Mouse (Mus musculus) limb, embryonic 14.5 days (tissue): ENCODE measurements around the gene Gm32802. TPM values are rescaled to one million over a fixed set of nuclear protein-coding genes. Genes with fewer than 3 reads are reported as not detected.
A peak's percentile ranks its signal among the peaks of the same experiment; 100 is the strongest.
"Not testable (repeated sequence)": the region's sequence is repeated elsewhere in the genome, so short reads cannot be mapped to it uniquely, and the experiment has no call there.

Source experiments
- ATAC-seq: fragments of 200-750 bp; cut with Nextera tagmentation; 2 replicates; pipeline ENCODE4 v1.8.0; 2017; ENCODE audit warnings: low read depth, moderate number of reproducible peaks, moderate TSS enrichment; ENCODE audit not compliant: low FRiP score
- DNase-seq: peaks from one replicate; pipeline ENCODE4 v3.0.0-alpha.2; 2015; ENCODE audit warnings: low spot score
- H3K27ac ChIP-seq: fragments of 300-500 bp; sonication (generic); replicated peaks from 2 replicates; pipeline ENCODE4 v1.5.1; 2014; ENCODE audit warnings: low read depth, mild to moderate bottlenecking, low read length, moderate library complexity, mixed read lengths
- H3K27me3 ChIP-seq: fragments of 300-500 bp; sonication (generic); 2 replicates; pipeline ENCODE4 v1.6.1; 2014; ENCODE audit warnings: low read length, mixed read lengths; ENCODE audit not compliant: control insufficient read depth, insufficient read depth
- H3K36me3 ChIP-seq: fragments of 300-500 bp; sonication (generic); 2 replicates; pipeline ENCODE4 v1.6.1; 2014; ENCODE audit warnings: mild to moderate bottlenecking, low read length, moderate library complexity, mixed read lengths; ENCODE audit not compliant: control insufficient read depth, insufficient read depth
- H3K4me1 ChIP-seq: fragments of 300-500 bp; sonication (generic); 2 replicates; pipeline ENCODE4 v1.6.1; 2014; ENCODE audit warnings: antibody characterized with exemption, low read length, mixed read lengths; ENCODE audit not compliant: control insufficient read depth, insufficient read depth
- H3K4me2 ChIP-seq: fragments of 300-500 bp; sonication (generic); replicated peaks from 2 replicates; pipeline ENCODE4 v1.6.1; 2014; ENCODE audit warnings: low read depth, mild to moderate bottlenecking, low read length, moderate library complexity; ENCODE audit not compliant: severe bottlenecking
- H3K4me3 ChIP-seq: fragments of 300-500 bp; sonication (generic); replicated peaks from 2 replicates; pipeline ENCODE4 v1.5.1; 2014; ENCODE audit warnings: low read length
- H3K9ac ChIP-seq: fragments of 300-500 bp; sonication (generic); 2 replicates; pipeline ENCODE4 v1.6.1; 2014; ENCODE audit warnings: mild to moderate bottlenecking, low read depth, low read length, moderate library complexity; ENCODE audit not compliant: severe bottlenecking
- H3K9me3 ChIP-seq: fragments of 300-500 bp; sonication (generic); 2 replicates; pipeline ENCODE4 v1.6.1; 2016; ENCODE audit warnings: low read length; ENCODE audit not compliant: control insufficient read depth
- POLR2A ChIP-seq: fragments of 200-500 bp; IDR thresholded peaks from 2 replicates; pipeline ENCODE4 v1.8.0; 2012; ENCODE audit warnings: inconsistent platforms, mild to moderate bottlenecking, moderate library complexity, borderline replicate concordance; ENCODE audit not compliant: insufficient read depth, insufficient read length; ENCODE audit errors: extremely low read depth
- WGBS: fragments of 180-500 bp; shearing (Covaris S2); extraction: QIAGEN DNeasy Blood & Tissue Kit; methylation state at CpG from one replicate; pipeline ENCODE4 v1.1.7; 2014; 5-methylcytosine and 5-hydroxymethylcytosine counted together
- polyA plus RNA-seq, 2 experiments: library from polyadenylated mRNA; depleted of rRNA in 1 of 2; stranded (reverse) in 1 of 2; unstranded in 1 of 2; fragments of >200 nt; fragmentation: Nextera tagmentation in 1 of 2; extraction: Ambion mirVana in 1 of 2; gene quantifications; 2 replicates each; pipeline versions ENCODE4 v1.2.1 to v1.2.3; 2012 to 2014

Gene Gm32802
- polyA plus RNA-seq, 2 experiments, result 0.03 TPM; not detected in 1

- no peaks in the 10 kb centered on the region for H3K36me3 ChIP-seq
- no peak overlapping the region for H3K27ac ChIP-seq
Observed at GRCm38 (mm10) chr10:118250852-118251295, 7.6 kb upstream of the Gm32802 start.

GRCm38 (mm10) chr10:118268812-118269211 lies 10.3 kb downstream of the Gm32802 start:
- not testable (repeated sequence) for H3K4me3 ChIP-seq, H3K4me2 ChIP-seq, ATAC-seq, H3K9me3 ChIP-seq, H3K27ac ChIP-seq, H3K27me3 ChIP-seq, H3K4me1 ChIP-seq, H3K9ac ChIP-seq, H3K36me3 ChIP-seq, DNase-seq
- no CpG with 5 or more reads among the region's 8 CpGs for WGBS

More at GRCm38 (mm10) chr10:118250852-118251295, 7.6 kb upstream of the Gm32802 start:
- ATAC-seq (no peak), DNase-seq (peak; percentile 58)
- no peak overlapping the region for H3K9ac ChIP-seq
- TF ChIP-seq POLR2A, result no peak
- H3K27me3 ChIP-seq, result no peaks in the 10 kb centered on the region
- H3K4me2 ChIP-seq, result no peak overlapping the region
- 28% methylated on average over 10 of the region's 10 CpGs for WGBS
- no peaks in the 10 kb centered on the region for H3K9me3 ChIP-seq
- no peak overlapping the region for H3K4me3 ChIP-seq
- no peaks in the 10 kb centered on the region for H3K4me1 ChIP-seq

GRCm38 (mm10) chr10:118271416-118271815 lies 12.9 kb downstream of the Gm32802 start:
- not testable (repeated sequence) for H3K36me3 ChIP-seq, H3K27me3 ChIP-seq, DNase-seq, H3K9ac ChIP-seq, H3K27ac ChIP-seq, H3K9me3 ChIP-seq, H3K4me2 ChIP-seq, ATAC-seq, H3K4me1 ChIP-seq, H3K4me3 ChIP-seq
- no CpG with 5 or more reads among the region's 2 CpGs for WGBS

DNA sequence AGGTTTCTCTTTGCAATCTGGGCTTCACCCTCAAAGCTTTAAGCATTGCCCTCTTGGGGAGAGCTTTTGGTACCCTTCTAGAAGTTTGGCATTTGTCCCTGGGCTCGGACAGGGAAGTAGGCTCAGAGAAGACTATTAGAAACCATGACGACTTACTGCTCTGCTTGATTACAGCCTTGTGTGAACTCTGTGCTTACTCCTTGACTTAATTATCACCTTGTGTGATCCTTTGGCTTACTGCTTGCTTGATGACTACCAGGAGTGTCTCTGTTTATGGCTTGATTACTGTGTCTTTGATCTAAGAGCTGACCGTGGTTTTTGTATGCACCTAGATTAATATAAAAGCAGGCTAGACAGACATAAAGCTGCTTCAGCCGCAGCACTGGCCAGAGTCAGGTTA lies 19.6 kb downstream of the Gm32802 start:
- ATAC-seq, H3K36me3 ChIP-seq, H3K4me2 ChIP-seq, H3K27ac ChIP-seq, H3K27me3 ChIP-seq, H3K9ac ChIP-seq, DNase-seq, H3K4me3 ChIP-seq, H3K9me3 ChIP-seq, H3K4me1 ChIP-seq: not testable (repeated sequence)
- WGBS, result no CpG with 5 or more reads among the region's 4 CpGs

DNA sequence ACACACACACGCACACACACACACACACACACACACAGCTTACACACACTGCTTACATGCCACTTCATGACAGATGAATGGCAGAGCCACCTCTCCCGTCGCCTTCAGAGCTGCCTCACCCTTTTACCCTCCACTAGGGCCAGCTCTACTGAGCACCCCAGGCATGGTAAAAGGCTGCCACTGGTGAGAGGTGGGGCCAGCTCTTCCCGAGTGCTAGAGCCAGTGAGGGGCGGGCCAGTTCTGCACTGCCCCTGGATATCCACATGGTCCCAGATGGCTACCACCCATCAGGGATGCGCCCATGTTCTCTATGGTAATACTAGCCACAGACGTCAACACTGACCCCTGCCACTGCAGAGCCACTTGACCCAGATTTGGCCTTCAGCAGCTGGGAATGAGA lies 24.1 kb downstream of the Gm32802 start:
- H3K27ac ChIP-seq, H3K4me1 ChIP-seq, H3K9me3 ChIP-seq, H3K36me3 ChIP-seq, DNase-seq, H3K27me3 ChIP-seq, ATAC-seq, H3K9ac ChIP-seq, H3K4me3 ChIP-seq, H3K4me2 ChIP-seq: not testable (repeated sequence)
- 85% methylated on average over 5 of the region's 7 CpGs for WGBS

DNA sequence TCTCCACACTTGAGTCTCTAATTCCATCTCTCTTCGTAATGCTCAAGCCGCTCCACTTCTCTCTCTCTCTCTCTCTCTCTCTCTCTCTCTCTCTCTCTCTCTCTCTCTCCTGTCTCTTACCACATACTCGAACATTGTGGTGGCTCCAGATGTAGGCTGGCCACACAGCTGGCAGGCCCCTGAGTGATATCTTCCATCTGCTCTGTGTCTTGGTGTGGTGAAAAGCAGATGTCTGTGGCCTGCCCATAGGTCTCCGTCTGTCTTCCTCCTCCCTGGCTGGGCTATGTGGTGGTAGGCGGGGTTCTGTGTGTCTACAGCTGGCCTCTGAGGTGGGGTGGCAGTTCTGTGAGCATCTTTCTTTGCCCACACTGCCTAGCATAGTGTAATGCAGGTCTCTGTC lies 24.5 kb downstream of the Gm32802 start:
- 83% methylated on average over 1 of the region's 5 CpGs for WGBS
- not testable (repeated sequence) for H3K4me1 ChIP-seq, H3K27me3 ChIP-seq, H3K36me3 ChIP-seq, H3K9ac ChIP-seq, H3K9me3 ChIP-seq, H3K4me3 ChIP-seq, DNase-seq, ATAC-seq, H3K4me2 ChIP-seq, H3K27ac ChIP-seq
